Mouse (Mus musculus) heart, embryonic 13.5 days (tissue): ENCODE results near the gene Iqce. TPM values are rescaled to one million over a fixed set of nuclear protein-coding genes. Genes with fewer than 3 reads are reported as not detected.

Source experiments
- ATAC-seq: fragments of 200-750 bp; cut with Nextera tagmentation; 2 replicates; pipeline ENCODE4 v1.8.0; 2017; ENCODE audit warnings: moderate TSS enrichment; ENCODE audit not compliant: insufficient number of reproducible peaks, low FRiP score, low TSS enrichment; ENCODE audit errors: extremely low read depth
- H3K27ac ChIP-seq: fragments of 300-500 bp; sonication (generic); replicated peaks from 2 replicates; pipeline ENCODE4 v1.5.1; 2015; ENCODE audit warnings: moderate library complexity, mild to moderate bottlenecking, inconsistent platforms
- H3K27me3 ChIP-seq: fragments of 300-500 bp; sonication (generic); replicated peaks from 2 replicates; pipeline ENCODE4 v1.6.1; 2015; ENCODE audit warnings: mild to moderate bottlenecking, inconsistent platforms
- H3K36me3 ChIP-seq: fragments of 300-500 bp; sonication (generic); 2 replicates; pipeline ENCODE4 v1.6.1; 2015; ENCODE audit warnings: mild to moderate bottlenecking, inconsistent platforms
- H3K4me1 ChIP-seq: fragments of 300-500 bp; sonication (generic); 2 replicates; pipeline ENCODE4 v1.6.1; 2015; ENCODE audit warnings: inconsistent platforms
- H3K4me2 ChIP-seq: fragments of 300-500 bp; sonication (generic); 2 replicates; pipeline ENCODE4 v1.6.1; 2015; ENCODE audit warnings: inconsistent platforms, mild to moderate bottlenecking, moderate library complexity
- H3K4me3 ChIP-seq: fragments of 300-500 bp; sonication (generic); 2 replicates; pipeline ENCODE4 v1.5.1; 2015; ENCODE audit warnings: moderate library complexity, mild to moderate bottlenecking, inconsistent platforms
- H3K9ac ChIP-seq: fragments of 300-500 bp; sonication (generic); 2 replicates; pipeline ENCODE4 v1.6.1; 2015; ENCODE audit warnings: inconsistent platforms, mild to moderate bottlenecking, moderate library complexity
- H3K9me3 ChIP-seq: fragments of 300-500 bp; sonication (generic); 2 replicates; pipeline ENCODE4 v1.6.1; 2016; ENCODE audit warnings: inconsistent platforms
- WGBS: fragments of 180-500 bp; shearing (Covaris S2); methylation state at CpG from one replicate; pipeline ENCODE4 v1.1.7; 2015; ENCODE audit warnings: mixed read lengths; 5-methylcytosine and 5-hydroxymethylcytosine counted together
- polyA plus RNA-seq: library from polyadenylated mRNA; unstranded; fragments of >200 nt; fragmentation: Nextera tagmentation; extraction: Ambion mirVana; gene quantifications from 2 replicates; pipeline ENCODE4 v1.2.1, GENCODE M21; 2015

Gene Iqce
- polyA plus RNA-seq, 1 experiment from 2014 or later: 10.3 TPM

GRCm38 (mm10) chr5:140621092-140621491 is 81.1 kb downstream of the Iqce start:
- Histone ChIP-seq H3K4me2 (no peak overlapping the region), H3K27ac (no peak overlapping the region), H3K27me3 (no peaks in the 10 kb centered on the region), H3K9ac (no peak overlapping the region), H3K4me3 (no peak overlapping the region), H3K36me3 (peaks cover 48% of the 10 kb centered on the region), H3K9me3 (no peaks in the 10 kb centered on the region), H3K4me1 (peaks cover 14% of the 10 kb centered on the region; the same call in 1 of the 2 replicates)
- no peak for ATAC-seq
- WGBS: 73% methylated on average over 9 of the region's 9 CpGs

- Histone ChIP-seq H3K27ac (no peak overlapping the region), H3K4me1 (peaks cover 16% of the 10 kb centered on the region; the same call in 1 of the 2 replicates), H3K36me3 (peaks cover 41% of the 10 kb centered on the region), H3K9me3 (no peaks in the 10 kb centered on the region), H3K27me3 (no peaks in the 10 kb centered on the region), H3K4me2 (no peak overlapping the region), H3K9ac (no peak overlapping the region), H3K4me3 (no peak overlapping the region)
- WGBS: 60% methylated on average over 7 of the region's 7 CpGs
- no peak for ATAC-seq
Observed at GRCm38 (mm10) chr5:140619895-140620736, 82.1 kb downstream of the Iqce start.

GRCm38 (mm10) chr5:140619151-140619771 is 82.9 kb downstream of the Iqce start:
- no peaks in the 10 kb centered on the region for H3K27me3 ChIP-seq
- H3K4me2 ChIP-seq: no peak overlapping the region
- peaks cover 33% of the 10 kb centered on the region for H3K36me3 ChIP-seq
- peaks cover 16% of the 10 kb centered on the region; the same call in 1 of the 2 replicates for H3K4me1 ChIP-seq
- 22% methylated on average over 6 of the region's 6 CpGs for WGBS
- no peak overlapping the region for H3K27ac ChIP-seq
- no peaks in the 10 kb centered on the region for H3K9me3 ChIP-seq
- H3K4me3 ChIP-seq: no peak overlapping the region
- no peak overlapping the region for H3K9ac ChIP-seq
- no peak for ATAC-seq

GRCm38 (mm10) chr5:140617714-140618113 is 84.5 kb downstream of the Iqce start:
- peaks cover 16% of the 10 kb centered on the region; the same call in 1 of the 2 replicates for H3K4me1 ChIP-seq
- H3K9me3 ChIP-seq: no peaks in the 10 kb centered on the region
- H3K36me3 ChIP-seq: peaks cover 21% of the 10 kb centered on the region
- no peak overlapping the region for H3K4me2 ChIP-seq
- ATAC-seq: no peak
- H3K27me3 ChIP-seq: peaks cover 8% of the 10 kb centered on the region
- H3K27ac ChIP-seq: no peak overlapping the region
- 62% methylated on average over 5 of the region's 5 CpGs for WGBS
- H3K9ac ChIP-seq: no peak overlapping the region
- no peak overlapping the region for H3K4me3 ChIP-seq

GRCm38 (mm10) chr5:140616691-140617090 is 85.5 kb downstream of the Iqce start:
- peaks cover 18% of the 10 kb centered on the region for H3K27me3 ChIP-seq
- no peak overlapping the region for H3K4me2 ChIP-seq
- peaks cover 23% of the 10 kb centered on the region for H3K4me1 ChIP-seq
- H3K36me3 ChIP-seq: peaks cover 11% of the 10 kb centered on the region
- 62% methylated on average over 9 of the region's 9 CpGs for WGBS
- H3K9me3 ChIP-seq: no peaks in the 10 kb centered on the region
- H3K9ac ChIP-seq: 0 out of 2 replicates have a peak overlapping the region, but pooled peaks have one; percentile 14
- no peak for ATAC-seq
- no peak overlapping the region for H3K27ac ChIP-seq
- no peak overlapping the region for H3K4me3 ChIP-seq

GRCm38 (mm10) chr5:140616110-140616503 is 86.1 kb downstream of the Iqce start:
- H3K9ac ChIP-seq: 0 out of 2 replicates have a peak overlapping the region, but pooled peaks have one; percentile 14
- no peaks in the 10 kb centered on the region for H3K9me3 ChIP-seq
- no peak for ATAC-seq
- H3K27me3 ChIP-seq: peaks cover 22% of the 10 kb centered on the region
- H3K36me3 ChIP-seq: peaks cover 5% of the 10 kb centered on the region; the same call in 1 of the 2 replicates
- H3K4me2 ChIP-seq: no peak overlapping the region
- H3K4me3 ChIP-seq: no peak overlapping the region
- WGBS: 70% methylated on average over 6 of the region's 6 CpGs
- H3K4me1 ChIP-seq: peaks cover 26% of the 10 kb centered on the region
- H3K27ac ChIP-seq: no peak overlapping the region

- H3K9ac ChIP-seq: no peak overlapping the region
- ATAC-seq: no peak
- H3K4me3 ChIP-seq: no peak overlapping the region
- 68% methylated on average over 10 of the region's 10 CpGs for WGBS
- no peak overlapping the region for H3K27ac ChIP-seq
- peaks cover 32% of the 10 kb centered on the region for H3K4me1 ChIP-seq
- no peak overlapping the region for H3K4me2 ChIP-seq
- H3K36me3 ChIP-seq: 0 out of 2 replicates have a peak, but pooled peaks cover 4% of the 10 kb centered on the region
- peaks cover 28% of the 10 kb centered on the region for H3K27me3 ChIP-seq
- H3K9me3 ChIP-seq: no peaks in the 10 kb centered on the region
Observed at GRCm38 (mm10) chr5:140615321-140616109, 86.7 kb downstream of the Iqce start.

GRCm38 (mm10) chr5:140614837-140615236 is 87.3 kb downstream of the Iqce start:
- no peak for ATAC-seq
- Histone ChIP-seq H3K27ac (no peak overlapping the region), H3K36me3 (0 out of 2 replicates have a peak, but pooled peaks cover 4% of the 10 kb centered on the region), H3K9ac (no peak overlapping the region), H3K4me2 (no peak overlapping the region), H3K4me3 (no peak overlapping the region), H3K9me3 (no peaks in the 10 kb centered on the region), H3K4me1 (peaks cover 35% of the 10 kb centered on the region), H3K27me3 (peaks cover 34% of the 10 kb centered on the region)
- WGBS: 66% methylated on average over 4 of the region's 4 CpGs

GRCm38 (mm10) chr5:140614141-140614540 is 88.0 kb downstream of the Iqce start:
- 86% methylated on average over 10 of the region's 10 CpGs for WGBS
- H3K27ac ChIP-seq: no peak overlapping the region
- H3K9me3 ChIP-seq: no peaks in the 10 kb centered on the region
- no peak overlapping the region for H3K4me3 ChIP-seq
- peaks cover 41% of the 10 kb centered on the region for H3K27me3 ChIP-seq
- peaks cover 41% of the 10 kb centered on the region for H3K4me1 ChIP-seq
- no peak overlapping the region for H3K4me2 ChIP-seq
- H3K36me3 ChIP-seq: 0 out of 2 replicates have a peak, but pooled peaks cover 4% of the 10 kb centered on the region
- no peak overlapping the region for H3K9ac ChIP-seq
- ATAC-seq: no peak

GRCm38 (mm10) chr5:140612191-140612590 is 90.0 kb downstream of the Iqce start:
- Histone ChIP-seq H3K4me1 (peaks cover 61% of the 10 kb centered on the region), H3K36me3 (0 out of 2 replicates have a peak, but pooled peaks cover 4% of the 10 kb centered on the region), H3K27ac (peak overlapping the region; percentile 82; the same call in 1 of the 2 replicates), H3K27me3 (peaks cover 61% of the 10 kb centered on the region), H3K4me3 (peak overlapping the region; percentile 56), H3K9me3 (no peaks in the 10 kb centered on the region), H3K4me2 (peak overlapping the region; percentile 75), H3K9ac (peak overlapping the region; percentile 79)
- WGBS: 78% methylated on average over 18 of the region's 18 CpGs
- no peak for ATAC-seq
